Mouse (Mus musculus) adrenal gland, adult 8-10 months (tissue): ENCODE results near the gene Suclg1. TPM values are rescaled to one million over a fixed set of nuclear protein-coding genes. Genes with fewer than 3 reads are reported as not detected.

Source experiments
- DNase-seq: peaks from one replicate; pipeline ENCODE4 v3.0.0; 2022
- total RNA-seq, 4 experiments: library from RNA; stranded (reverse); gene quantifications; 2 replicates each; pipeline ENCODE4 v1.2.4; 2022

Suclg1 gene
- total RNA-seq, 4 experiments from 2014 or later, result 193 to 275 (median 235) TPM

DNA sequence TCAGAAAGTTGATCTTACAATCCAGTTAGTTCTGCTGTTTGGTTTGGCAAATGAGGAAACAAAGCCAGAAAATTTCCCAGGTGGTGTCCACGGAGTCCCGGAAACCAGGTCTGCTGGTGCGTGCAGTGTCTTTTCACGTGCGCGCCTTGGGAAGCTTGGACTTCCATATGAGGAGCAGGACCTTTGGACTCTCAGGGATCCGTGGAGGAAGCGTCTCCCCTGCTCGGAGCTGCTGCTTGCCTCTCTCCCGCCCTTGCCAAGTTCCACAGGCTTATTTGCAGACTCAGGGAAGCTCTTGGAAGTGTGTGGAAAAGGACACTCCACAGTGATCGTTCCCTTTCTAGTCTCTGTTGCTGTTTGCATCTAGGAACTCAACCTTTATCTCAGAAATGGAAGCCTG lies 3.2 kb downstream of the Suclg1 start:
- no peak for DNase-seq

DNA sequence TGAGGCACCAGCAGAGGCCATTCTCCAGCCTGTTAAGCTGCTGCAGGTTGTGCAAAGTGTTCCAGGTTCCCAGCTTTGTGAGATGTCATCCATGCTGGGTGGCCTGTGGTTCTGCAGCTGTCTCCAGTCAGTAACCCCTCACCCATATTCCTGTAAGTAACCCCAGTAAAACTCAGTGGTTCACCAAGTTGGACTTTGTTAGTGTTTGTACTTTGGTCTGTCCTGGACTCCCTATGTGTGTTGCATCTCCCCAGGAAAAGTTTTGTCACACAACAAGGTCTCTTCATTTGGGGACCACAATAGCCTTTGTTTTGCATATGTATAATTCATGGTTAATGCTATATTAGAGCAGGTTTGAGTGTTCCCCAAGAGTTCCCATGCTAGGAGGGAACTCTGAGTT lies 4.2 kb downstream of the Suclg1 start:
- DNase-seq, result no peak

DNA sequence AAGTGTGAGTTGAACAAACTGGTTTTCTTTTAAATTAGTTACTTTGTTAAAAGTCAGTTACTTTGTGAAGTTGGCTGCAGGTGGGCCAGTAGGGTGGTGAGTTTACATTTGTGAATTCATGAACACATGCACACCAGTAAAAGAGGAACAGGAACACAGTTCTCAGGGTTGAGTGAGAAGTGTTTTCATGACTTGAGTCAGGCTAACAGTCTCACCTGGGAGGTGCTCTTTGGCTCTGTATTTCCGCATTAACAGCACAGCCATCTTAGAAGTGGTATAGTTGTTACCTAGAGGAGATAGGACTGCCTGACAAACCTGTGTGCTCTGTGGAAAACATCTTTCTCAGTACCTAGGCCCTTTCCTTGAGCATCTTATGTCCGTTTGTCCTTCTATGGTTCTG lies 4.8 kb downstream of the Suclg1 start:
- no peak for DNase-seq

DNA sequence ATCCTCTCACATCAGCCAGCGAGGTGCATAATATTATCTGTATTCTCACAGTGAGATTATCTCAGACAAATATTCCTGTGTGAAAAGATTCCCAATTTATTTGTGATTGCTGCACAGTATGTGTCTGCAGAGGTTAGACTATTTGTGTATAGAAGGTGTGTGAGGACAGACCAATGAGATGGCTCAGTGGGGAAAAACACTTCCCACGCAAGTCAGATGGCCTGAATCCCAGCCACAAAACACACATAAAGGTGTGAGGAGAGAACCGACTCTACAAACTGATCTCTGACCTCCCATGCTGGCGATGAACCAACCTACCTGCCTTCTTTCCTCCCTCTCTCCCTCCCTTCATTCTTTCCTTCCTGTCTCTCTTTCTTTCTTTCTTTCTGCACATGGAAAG lies 5.4 kb downstream of the Suclg1 start:
- DNase-seq, result no peak

DNA sequence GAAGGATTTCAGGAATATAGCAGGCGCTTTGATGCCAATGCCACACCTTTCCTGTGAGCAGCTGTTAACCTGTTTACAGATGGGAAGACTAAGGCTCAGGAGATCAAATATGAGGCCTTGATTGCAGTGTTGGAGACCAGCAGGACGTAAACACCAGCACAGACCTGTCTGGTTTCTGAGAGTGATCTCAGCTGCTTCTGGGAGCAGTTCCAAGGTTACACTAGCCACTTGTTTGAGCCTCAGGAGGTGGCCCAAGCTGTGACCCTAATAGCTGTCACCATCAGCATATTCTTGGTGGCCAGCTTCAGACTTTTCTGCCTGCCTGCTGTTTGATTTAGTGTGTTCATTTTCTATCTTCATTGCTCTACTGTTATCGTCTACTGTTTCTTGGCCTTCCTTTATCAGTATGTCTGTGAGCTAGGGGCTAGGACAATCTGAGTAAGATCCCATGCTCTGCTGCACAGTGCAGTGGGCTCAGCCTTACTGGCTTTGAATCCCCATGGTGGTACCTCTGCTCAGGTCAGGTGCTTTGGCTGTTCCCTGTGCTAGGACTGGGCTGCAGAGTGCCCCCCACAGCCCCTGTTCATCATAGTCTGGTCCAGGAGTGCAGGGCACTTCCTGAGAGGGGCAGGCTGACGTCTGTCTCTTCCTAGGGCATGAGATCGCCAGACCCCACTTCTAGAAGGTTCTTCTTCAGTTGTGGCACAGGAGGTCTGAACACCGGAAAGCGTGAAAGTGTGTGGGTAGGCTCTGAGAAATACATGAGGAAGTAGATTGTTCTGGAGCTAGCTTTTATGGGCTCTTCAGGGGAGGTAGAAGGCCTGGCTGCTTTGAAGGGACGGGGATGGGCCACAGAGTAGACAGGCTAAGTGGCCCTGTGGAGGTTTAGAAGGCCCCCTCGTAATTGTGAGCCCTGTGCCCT lies 6.4 kb downstream of the Suclg1 start:
- DNase-seq, result no peak

DNA sequence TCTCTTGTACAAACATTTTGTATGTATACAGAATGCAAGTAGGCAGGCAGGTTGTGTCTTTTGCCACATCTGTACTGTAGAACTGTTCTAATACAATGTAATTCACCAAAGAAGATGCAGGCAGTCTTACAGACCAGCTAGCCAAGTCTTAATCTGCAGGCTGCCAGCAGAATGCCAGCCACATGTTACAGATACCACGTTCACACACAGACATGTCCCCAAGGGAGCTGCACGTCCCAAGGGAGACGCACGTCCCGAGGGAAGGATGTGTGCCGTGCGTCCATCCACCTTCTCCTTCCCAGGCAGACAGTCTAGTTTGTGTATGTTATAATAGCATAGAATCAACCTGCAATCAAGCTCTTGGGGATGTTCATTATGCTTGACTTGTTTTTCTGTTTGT lies 8.9 kb downstream of the Suclg1 start:
- DNase-seq, result no peak

DNA sequence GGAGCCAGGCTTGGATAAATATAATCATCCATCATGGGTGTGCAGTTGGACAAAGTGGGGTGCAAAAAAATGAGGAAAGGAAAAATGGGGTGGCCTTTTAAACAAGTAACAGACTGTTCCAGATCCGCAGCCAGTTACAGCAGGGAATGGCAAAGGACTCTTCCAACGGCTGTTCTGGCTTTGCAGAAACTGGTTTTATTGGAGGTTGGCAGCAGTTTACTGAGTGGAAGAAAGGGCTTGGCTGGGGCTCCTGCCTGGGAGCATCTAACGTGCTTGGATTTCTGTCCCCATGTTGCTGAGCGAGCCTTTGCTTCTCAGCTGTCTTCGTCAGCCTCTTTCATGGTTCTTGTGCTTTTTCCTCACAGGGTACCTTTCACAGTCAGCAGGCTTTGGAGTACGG lies 11.9 kb downstream of the Suclg1 start:
- DNase-seq, result no peak

DNA sequence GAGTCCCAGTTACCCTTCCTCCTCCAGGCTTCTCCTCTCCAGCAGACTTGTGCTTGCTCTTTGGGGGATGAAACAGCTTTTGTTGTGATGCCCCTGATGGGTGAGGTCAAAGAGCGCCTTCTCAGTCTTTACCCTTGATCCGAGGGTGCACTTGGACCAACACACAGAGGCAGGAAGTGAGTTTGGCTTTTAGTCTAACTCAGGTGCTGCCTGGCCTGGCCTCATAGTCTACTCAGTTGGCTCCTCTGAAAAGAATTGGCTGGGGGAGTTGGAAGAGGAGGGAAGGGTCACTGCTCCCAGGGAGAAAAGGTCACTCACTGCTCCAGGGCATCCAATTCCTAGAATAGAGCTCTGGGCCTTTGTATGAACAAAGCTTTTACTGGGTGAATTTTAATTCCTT lies 16.6 kb downstream of the Suclg1 start:
- no peak for DNase-seq

DNA sequence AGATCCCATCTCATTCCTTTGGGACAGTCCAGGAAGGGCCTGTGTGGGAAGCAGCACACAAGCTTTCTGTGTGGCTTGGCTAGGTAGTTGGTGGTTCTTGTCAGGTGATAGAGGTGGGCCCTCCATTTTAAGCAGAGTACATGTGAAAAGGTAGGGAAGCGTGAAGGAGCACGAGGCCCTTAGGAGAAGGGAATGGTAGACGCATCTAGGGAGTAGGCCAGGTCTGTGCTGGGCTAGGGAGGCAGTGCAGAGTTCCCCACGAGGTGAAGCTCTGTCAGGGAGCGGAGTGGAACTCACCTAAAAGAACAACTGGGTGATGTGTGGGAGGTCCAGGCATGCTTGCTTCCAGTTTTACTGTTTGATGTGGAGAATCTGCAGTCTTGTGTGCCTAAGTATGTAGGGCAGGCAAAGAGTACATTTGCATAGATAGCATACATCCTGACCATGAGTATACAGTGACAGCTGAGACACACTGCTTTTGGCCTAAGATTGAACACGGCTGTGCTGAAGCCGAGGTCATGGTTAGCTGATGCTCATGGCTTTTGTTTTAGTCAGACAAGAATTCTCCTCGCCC lies 19.6 kb downstream of the Suclg1 start:
- DNase-seq, result no peak

DNA sequence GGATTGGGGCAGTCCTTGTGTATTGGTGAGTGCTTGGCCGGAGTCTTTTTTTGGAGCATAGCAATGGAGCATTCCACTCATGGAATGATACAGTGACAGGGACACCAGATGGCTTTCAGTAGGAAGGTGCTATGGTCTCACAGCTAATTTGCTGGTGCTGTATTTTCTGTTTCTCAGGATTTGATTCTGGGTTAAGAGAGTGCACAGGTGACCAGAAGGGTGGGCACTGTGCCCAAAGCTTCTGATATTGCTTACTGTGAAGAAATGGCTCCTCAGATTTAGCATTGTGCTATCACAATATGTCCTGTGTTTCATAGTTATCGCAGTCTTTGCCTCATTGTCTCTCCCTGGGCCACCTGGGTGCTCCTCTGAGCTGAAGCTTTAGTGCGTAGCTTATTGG lies 21.2 kb downstream of the Suclg1 start:
- no peak for DNase-seq

DNA sequence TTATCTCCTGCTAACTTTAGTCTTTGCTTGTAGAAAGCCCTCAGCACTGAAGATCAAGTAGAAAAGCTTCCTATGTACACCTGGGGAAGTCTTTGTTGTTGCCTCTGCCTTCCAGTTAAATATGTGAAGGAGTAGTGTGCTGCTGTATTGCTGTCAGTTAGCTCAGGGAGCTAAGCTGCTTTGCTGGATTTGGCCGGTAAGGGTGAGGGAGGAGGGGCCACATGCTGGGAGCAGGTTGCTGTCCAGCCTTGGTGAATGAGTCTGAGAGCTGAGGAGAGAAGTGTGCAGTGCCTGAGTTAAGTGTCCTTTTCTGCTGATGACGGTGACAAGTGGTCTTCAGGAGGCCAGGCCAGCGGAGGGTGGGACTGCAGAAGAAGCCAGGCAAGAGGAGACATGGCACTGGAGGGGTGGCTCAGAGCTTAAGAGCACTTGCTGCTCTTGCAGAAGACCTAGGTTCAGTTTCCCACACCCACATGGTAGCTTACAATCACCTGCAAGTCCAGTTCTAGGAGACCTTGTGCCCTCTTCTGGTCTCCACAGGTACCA lies 23.4 kb downstream of the Suclg1 start:
- no peak for DNase-seq

DNA sequence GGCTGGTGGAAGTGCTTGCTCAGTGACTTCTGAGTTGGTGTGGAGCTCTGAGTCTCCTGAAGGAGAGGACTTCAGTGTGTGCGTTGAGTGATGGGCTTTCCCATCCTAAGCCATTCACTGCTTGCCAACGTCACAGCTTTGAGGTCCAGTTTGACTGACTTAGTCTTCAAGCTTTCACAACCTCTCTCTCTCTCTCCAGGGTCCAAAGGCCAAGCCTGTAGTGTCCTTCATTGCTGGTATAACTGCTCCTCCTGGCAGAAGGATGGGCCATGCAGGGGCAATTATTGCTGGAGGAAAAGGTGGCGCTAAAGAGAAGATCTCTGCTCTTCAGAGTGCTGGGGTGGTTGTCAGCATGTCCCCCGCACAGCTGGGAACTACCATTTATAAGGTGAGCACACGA lies 26.8 kb downstream of the Suclg1 start:
- no peak for DNase-seq

DNA sequence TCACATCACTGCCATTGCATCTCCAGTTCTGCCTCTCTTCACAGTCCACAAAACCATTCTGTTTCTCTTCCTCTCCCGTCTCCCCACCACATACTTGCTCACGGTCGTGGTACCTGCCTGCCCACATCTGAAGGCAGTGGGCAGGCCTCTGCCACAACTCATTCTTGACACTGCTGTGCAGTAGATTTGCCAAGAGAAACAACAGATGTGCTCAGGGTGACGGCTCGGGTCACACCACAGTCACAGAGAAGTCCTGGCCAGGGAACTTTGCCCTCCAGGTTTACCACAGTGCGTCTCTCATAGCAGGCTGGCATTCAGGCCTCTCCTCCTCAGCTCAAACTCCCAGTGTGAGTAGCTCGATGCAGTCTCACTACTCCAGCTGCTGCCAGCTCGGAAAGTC lies 31.5 kb downstream of the Suclg1 start:
- DNase-seq, result no peak

DNA sequence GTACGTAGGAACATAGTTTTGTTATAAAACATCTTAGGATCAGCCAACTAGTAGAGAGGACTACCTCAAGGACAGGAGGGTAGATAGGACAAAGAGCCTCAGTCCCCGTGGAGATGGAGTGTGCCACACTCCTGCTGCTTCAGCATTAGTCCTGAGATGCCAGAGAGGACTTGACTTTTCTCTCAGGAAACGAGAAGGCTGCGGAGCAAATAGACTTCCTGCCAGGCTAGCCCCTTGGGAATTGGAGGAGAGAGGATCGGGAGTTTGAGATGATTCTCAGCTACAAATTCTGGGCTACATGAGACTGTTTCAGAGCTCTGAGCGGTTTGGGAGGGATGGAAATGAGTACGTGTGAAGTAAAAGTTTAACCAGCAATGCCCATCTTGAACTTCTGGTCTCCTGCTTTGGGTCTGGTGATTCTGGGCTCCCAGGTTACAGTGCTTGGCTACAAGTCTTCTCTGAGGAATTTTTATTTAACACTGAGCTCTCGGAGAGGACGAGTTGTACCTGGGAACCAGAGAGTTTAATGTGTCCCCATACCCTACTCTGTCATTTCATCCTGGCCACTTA lies 32.4 kb downstream of the Suclg1 start:
- no peak for DNase-seq

DNA sequence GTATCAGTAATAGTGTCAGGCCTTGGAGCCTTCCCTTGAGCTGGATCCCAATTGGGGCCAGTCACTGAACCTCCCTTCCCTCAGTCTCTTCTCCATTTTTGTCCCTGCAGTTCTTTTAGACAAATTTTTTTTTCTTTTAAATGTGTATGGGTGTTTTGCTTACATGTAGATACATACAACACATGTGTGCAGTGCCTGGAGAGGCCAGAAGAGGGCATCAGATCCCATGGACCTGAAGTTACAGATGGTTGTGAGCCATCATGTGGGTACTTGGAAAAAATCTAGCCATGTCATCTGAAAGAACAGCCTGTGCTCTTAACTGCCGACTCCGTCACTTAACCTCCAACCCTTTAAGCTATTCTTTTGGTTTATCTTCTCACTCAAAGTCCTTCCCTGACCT lies 38.1 kb downstream of the Suclg1 start:
- no peak for DNase-seq

DNA sequence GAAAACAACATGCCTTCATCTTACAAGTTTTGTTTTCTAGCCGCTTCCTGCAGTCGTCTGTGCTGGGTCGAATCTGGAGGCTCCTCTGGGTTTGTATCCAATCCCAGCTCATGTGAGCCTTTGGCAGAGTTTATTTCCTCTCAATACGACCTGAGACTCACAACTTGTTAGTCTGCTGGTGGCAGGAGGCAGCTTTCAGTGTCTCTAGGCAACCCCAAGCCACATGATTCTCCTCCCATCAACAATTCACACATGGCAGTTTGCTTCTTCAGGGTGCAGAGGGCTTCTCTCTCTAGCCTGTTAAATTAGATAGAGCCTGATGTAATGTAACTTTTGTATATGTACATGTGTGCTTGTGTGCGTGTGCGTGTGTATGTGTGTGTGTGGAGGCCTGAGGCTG lies 58.7 kb downstream of the Suclg1 start:
- DNase-seq, result no peak

DNA sequence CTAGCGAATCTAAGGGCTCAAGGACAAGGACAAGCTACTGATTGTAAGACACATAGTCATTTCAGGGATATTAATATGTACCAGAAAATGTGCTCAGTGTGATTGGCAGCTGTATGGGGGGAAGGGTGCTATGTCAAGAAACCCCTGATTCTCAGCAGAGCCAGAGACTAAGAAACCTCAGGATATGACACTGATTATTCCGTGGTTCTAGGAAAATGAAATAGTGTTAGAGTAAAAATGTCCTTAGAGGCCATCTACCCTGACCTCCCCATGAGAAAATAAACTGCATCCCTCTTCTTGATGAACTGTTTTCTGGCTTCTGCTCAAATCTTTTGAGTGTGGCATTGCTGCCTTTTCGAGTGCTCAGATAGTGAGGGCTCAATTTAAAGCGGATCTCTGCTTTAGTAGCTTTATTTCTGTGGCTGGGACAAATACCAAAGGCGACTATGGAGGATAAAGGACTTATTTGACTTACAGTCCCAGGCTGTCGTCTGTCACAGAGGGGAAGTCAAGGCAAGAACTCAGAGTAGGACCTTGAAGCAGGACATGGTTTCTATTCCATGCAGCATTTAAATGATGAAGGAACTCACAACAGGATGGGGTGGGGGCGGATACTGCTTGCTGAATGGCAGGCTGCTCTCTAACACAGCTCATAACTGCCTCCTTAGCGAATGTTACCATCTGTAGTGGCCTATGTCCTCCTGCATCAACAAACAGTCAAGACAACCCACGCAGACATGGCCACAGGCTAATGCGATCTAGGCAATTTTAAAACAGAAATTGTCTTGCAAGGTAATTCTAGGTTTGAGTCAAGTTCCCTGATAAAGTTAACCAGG lies 60.7 kb downstream of the Suclg1 start:
- DNase-seq, result no peak

DNA sequence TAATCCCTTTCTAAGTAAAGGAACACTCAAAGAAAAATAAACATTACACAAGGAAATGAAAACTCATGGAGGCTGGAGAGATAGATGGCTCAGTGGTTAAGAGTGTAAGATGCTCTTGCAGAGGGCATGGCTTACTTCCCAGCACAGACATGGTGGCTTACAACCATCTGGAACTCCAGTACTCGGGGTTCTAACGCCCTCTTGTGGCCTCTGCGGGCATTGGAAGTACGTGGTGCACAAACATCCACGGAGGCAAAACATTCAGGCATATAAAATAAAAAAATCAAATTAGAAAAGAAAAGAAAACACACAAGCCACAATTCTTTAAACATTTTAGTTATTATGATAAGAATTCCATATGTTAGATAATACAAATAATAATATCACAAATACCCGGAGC lies 63.2 kb downstream of the Suclg1 start:
- no peak for DNase-seq

DNA sequence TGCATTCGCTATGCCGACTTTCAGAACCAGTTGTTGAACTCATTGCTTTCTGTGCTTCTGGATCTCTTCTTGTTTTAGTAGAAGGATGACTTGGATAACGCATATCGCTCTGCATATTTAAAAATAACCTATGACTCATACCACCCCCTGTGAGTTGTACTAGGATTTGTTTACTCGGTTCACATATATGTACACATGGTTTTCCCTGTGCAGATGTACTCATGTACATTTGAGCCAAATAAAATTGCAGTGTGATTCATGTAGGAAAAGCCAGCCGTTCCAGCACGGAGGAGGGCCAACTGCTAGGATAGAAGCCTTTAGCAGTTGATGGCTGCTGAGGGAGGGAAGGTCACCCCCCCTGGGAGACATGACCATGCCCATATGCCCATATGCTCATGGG lies 63.6 kb downstream of the Suclg1 start:
- DNase-seq, result no peak

DNA sequence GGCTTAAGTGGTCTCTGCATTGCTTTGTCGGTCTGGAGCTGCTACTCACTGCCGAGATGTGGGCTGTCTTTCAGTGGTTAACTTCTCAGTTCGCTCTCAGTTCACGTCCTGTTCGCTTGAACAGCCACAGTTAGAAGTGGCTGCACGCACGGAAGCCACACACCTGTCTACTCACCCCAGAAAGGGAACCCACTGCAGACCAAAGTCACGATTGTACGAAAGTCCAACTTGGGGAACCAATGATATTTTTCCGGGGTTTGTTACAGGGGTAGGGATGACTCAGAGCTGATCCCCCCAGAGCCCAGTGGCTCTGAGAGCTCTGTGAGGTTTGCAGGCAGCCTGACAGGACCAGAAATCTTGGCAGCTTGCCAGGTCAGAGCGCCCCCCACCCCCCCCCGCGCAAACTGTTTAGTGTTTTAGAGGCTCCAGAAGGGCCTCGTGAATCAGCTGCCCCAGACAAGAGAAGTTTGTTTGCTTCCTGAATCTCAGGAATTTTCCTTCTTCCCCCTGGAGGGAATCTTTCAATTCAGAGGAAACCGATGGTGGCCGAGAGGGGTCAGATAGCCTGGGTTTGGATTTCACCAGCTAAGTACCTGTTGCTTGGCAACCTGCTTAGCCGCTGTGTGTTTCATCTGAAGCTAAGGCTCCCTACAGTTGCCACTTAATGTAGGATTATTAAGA lies 66.9 kb downstream of the Suclg1 start:
- peak; percentile 60 for DNase-seq

DNA sequence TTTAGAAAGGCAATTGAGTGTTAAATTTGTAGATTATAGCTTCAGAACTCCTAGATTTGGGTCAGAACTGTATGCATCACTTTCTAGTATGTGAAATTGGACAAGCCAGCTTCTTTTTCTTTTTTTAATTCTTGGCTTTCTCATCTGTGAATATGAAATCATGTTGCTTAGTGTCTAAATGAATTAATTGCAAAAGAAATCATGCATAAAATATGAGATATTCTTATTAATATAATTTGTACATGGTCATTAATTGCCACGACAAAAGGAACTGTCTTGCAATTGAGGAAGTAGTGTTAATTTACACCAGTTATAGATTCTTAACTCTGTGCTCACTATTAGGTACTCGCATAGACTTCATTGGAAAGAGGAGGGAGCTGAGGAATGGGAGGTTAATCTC lies 74.1 kb downstream of the Suclg1 start:
- DNase-seq, result no peak
